Mouse (Mus musculus) embryonic facial prominence, embryonic 10.5 days (tissue): ENCODE measurements around the gene Cfap298. TPM values are rescaled to one million over a fixed set of nuclear protein-coding genes. Genes with fewer than 3 reads are reported as not detected.
A peak's percentile ranks its signal among the peaks of the same experiment; 100 is the strongest.

Experiments used
- DNase-seq: peaks from one replicate; pipeline ENCODE4 v3.0.0-alpha.2; 2017; ENCODE audit warnings: low spot score
- H3K27ac ChIP-seq: fragments of 300-500 bp; sonication (generic); replicated peaks from 2 replicates; pipeline ENCODE4 v1.5.1; 2016; ENCODE audit warnings: mild to moderate bottlenecking
- H3K27me3 ChIP-seq: fragments of 300-500 bp; sonication (generic); replicated peaks from 2 replicates; pipeline ENCODE4 v1.6.1; 2016; ENCODE audit warnings: low read depth, mild to moderate bottlenecking; ENCODE audit not compliant: poor library complexity, severe bottlenecking
- H3K36me3 ChIP-seq: fragments of 300-500 bp; sonication (generic); replicated peaks from 2 replicates; pipeline ENCODE4 v1.6.1; 2016; ENCODE audit warnings: mild to moderate bottlenecking, moderate library complexity
- H3K4me1 ChIP-seq: fragments of 300-500 bp; sonication (generic); 2 replicates; pipeline ENCODE4 v1.6.1; 2016
- H3K4me3 ChIP-seq: fragments of 300-500 bp; sonication (generic); 2 replicates; pipeline ENCODE4 v1.5.1; 2016; ENCODE audit warnings: mild to moderate bottlenecking, moderate library complexity
- H3K9me3 ChIP-seq: fragments of 300-500 bp; sonication (generic); 2 replicates; pipeline ENCODE4 v1.6.1; 2016; ENCODE audit warnings: mild to moderate bottlenecking
- WGBS: fragments of 180-500 bp; shearing (Covaris S2); methylation state at CpG from one replicate; pipeline ENCODE4 v1.1.7; 2016; 5-methylcytosine and 5-hydroxymethylcytosine counted together
- polyA plus RNA-seq: library from polyadenylated mRNA; unstranded; fragments of >200 nt; fragmentation: Nextera tagmentation; extraction: Ambion mirVana; gene quantifications from 2 replicates; pipeline ENCODE4 v1.2.1, GENCODE M21; 2016

The Cfap298 gene
- 50.1 and 58.2 TPM in 2 replicates for polyA plus RNA-seq

DNA sequence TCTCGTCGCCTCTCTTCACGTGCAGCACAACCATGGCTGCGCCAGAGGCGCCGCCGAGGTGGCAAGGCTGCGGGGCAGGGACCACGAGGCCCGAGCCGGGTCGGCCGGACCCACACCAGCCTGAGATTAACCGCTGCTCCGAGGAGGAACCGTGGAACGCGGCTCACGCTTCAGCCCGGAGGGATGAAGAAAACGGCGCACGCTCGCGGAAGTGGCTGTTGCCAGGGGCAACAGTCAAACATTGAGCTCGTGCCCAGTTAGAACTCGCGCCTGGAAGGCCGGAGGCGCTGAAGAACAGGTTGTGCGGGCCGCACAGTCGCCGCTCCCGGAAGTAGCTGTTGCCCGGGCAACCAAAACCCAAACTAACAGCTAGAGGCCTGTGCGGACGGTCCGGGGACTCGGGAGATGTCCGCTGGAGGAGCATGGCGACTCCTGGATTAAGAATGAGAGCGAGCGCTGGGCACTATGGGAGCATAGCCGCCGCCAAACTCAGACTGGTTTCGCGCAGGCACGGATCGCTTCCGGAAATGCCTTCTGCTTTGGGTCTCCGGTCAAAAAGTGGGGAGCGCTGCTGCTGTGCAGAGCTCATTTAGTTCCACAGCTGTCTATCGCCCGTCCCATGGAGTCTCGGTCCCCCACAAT, at the start of gene Cfap298:
TSS of gene Cfap298 (minus strand) at position 428 of the 642 bp plus-strand sequence.
- H3K9me3 ChIP-seq = no peaks in the 10 kb centered on the region
- no peaks in the 10 kb centered on the region for H3K27me3 ChIP-seq
- DNase-seq = peak; percentile 98
- H3K4me1 ChIP-seq = peaks cover 12% of the 10 kb centered on the region
- peak within 1 kb of the TSS; percentile 88 for H3K4me3 ChIP-seq
- H3K36me3 ChIP-seq = peaks cover 20% of the 10 kb centered on the region
- under 1% methylated on average over 56 of the region's 56 CpGs for WGBS
- H3K27ac ChIP-seq = peak within 1 kb of the TSS; percentile 87

DNA sequence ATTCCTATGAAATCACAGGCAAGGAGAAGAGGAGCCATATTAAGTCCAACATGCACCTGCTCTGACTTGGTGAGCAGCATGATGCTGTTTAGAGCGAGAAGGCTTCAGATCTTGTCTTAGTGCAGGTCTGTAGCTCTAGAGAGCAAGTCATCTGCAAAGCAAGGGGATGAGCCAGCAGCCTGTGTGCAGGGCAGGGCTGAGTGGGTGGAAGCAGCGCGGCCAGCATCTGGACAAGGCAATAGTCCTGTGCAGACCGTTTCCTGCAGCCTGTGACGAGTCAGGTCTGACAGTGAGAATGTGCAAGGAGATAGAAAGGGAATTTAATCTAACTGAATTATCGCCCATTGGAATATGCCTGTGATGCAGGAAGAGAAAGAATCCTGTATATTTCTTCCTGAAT, 36.1 kb upstream of the Cfap298 start:
- DNase-seq = no peak
- Histone ChIP-seq H3K27ac (no peak overlapping the region), H3K36me3 (peaks cover 22% of the 10 kb centered on the region; the same call in 1 of the 2 replicates), H3K9me3 (no peaks in the 10 kb centered on the region), H3K4me1 (no peaks in the 10 kb centered on the region), H3K4me3 (no peak overlapping the region), H3K27me3 (no peaks in the 10 kb centered on the region)
- 87% methylated on average over 6 of the region's 6 CpGs for WGBS

DNA sequence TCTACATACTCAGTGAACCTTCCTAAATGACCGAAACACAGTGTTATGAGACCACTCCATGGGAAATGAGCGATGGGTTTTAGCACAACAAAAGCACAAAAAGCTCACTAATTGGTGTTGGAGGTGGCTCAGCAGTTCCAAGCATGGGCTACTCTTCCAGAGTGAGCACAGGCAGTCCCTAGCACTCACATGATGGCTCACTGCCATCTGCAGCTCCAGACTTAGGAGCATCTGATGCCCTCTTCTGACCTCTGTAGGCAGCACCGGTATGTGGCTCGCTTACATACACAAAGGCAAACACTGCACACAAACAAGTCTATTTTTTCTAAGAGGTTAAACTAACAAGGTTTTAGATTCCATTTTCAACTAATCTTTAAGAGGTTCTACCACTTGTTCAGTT, 31.3 kb upstream of the Cfap298 start:
- Histone ChIP-seq H3K4me1 (no peaks in the 10 kb centered on the region), H3K36me3 (peaks cover 30% of the 10 kb centered on the region), H3K9me3 (no peaks in the 10 kb centered on the region), H3K27ac (no peak overlapping the region), H3K27me3 (no peaks in the 10 kb centered on the region), H3K4me3 (no peak overlapping the region)
- no peak for DNase-seq
- 73% methylated on average over 4 of the region's 4 CpGs for WGBS

DNA sequence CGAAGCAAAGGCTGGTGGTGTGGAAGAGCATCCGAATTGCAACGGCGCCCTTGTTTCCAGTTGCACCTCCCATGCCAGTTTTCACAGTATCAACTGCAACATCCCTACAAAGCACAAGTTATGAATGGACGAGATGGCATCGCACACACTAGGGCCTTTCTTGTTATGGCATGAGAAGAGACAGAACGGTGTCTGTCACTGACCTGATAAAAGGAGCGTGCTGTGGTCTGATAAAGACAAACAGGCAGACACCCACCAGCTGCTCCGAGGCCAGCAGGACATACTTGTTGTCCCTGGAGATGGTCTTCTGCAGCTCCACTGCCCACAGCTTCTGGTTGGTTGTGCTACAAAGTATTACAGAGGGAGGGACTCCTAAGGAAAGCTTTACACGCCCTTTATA, 29.4 kb upstream of the Cfap298 start:
- no peak overlapping the region for H3K4me3 ChIP-seq
- DNase-seq = no peak
- H3K27ac ChIP-seq = no peak overlapping the region
- WGBS = 88% methylated on average over 10 of the region's 10 CpGs
- H3K27me3 ChIP-seq = no peaks in the 10 kb centered on the region
- no peaks in the 10 kb centered on the region for H3K9me3 ChIP-seq
- no peaks in the 10 kb centered on the region for H3K4me1 ChIP-seq
- peaks cover 27% of the 10 kb centered on the region for H3K36me3 ChIP-seq

DNA sequence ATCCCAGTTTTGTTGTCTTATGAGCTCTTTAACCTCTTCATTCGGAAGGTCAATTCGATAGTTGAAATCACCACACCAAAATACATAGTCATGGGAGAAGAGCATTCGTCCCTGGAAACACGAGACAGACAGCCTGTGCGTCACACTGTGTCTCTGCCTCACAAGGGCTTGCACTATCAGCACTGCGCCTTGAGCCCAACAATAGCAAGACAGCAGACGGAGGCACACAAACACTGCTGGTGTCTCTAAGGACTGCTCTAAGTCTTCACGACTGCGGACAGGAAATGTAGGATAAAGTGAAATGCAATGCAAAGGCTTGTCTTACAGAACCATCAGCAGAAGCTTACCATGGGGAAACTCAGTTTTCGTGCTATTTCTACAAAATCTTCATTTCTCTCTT, 29.0 kb upstream of the Cfap298 start:
- H3K9me3 ChIP-seq = no peaks in the 10 kb centered on the region
- no peaks in the 10 kb centered on the region for H3K4me1 ChIP-seq
- no peak overlapping the region for H3K4me3 ChIP-seq
- H3K36me3 ChIP-seq = peaks cover 23% of the 10 kb centered on the region
- H3K27me3 ChIP-seq = no peaks in the 10 kb centered on the region
- no peak for DNase-seq
- 88% methylated on average over 10 of the region's 10 CpGs for WGBS
- H3K27ac ChIP-seq = no peak overlapping the region

DNA sequence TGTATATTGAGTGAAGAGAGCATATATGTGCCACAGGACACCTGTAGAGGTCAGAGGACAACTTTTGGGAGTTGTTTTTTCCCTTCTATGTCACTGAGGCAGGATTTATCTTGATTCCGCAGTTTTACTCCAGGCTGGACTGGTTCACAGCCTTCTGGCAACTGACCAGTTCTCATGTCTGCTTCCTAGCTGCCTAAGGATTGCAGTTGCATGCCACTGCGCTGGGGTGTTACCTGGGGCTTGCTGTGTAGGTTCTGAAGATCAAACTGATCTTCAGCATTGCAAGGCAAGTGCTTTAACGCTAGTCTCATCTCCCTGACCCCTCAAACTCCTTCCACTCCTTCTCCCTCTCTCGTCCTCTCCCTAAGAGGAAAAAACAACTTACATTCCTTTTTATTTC, 28.3 kb upstream of the Cfap298 start:
- WGBS = 89% methylated on average over 4 of the region's 4 CpGs

DNA sequence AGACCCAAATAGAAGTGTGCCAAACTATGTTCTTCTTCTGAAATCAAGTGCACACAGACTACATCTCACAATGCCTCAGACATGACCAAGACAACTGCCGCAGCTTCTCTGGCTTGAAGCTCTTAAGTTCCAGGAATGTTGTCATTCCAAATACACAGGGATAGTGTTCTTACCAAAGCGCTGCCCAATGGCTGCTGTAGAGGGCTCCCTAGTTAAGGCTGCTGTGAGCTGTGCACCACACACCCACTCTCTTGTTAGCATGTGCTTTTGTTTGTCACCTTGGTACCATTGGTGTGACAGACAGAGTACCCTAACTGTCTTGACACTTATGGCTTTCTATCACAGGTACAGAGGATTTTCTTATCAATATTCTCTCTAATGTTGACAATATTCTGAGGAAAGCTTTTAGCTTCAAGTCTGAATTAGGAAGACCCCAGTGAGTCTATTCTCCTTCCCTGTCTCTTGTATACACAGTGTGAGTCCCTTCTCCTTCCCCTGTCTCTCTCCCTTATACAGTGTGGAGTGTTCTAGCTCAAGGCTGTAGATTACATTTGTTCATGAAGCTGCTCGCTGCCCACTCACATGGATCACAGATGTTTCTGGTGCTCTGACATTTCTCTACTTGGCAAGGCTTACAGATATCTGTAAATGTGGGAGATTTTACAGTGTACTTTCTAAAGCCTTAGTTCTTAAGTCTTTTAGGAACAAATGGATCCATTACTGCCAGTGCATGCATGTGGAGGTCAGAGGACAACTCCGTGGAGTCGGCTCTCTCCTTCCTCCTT, 23.6 kb upstream of the Cfap298 start:
- DNase-seq = no peak
- H3K4me1 ChIP-seq = no peaks in the 10 kb centered on the region
- no peaks in the 10 kb centered on the region for H3K9me3 ChIP-seq
- H3K27me3 ChIP-seq = no peaks in the 10 kb centered on the region
- H3K27ac ChIP-seq = no peak overlapping the region
- H3K36me3 ChIP-seq = peaks cover 10% of the 10 kb centered on the region
- WGBS = 79% methylated on average over 5 of the region's 5 CpGs
- H3K4me3 ChIP-seq = no peak overlapping the region

More for the DNA sequence above, 28.3 kb upstream of the Cfap298 start:
- H3K4me1 ChIP-seq = no peaks in the 10 kb centered on the region
- H3K27ac ChIP-seq = no peak overlapping the region
- H3K4me3 ChIP-seq = no peak overlapping the region
- no peaks in the 10 kb centered on the region for H3K27me3 ChIP-seq
- H3K9me3 ChIP-seq = no peaks in the 10 kb centered on the region
- H3K36me3 ChIP-seq = peaks cover 19% of the 10 kb centered on the region
- no peak for DNase-seq

DNA sequence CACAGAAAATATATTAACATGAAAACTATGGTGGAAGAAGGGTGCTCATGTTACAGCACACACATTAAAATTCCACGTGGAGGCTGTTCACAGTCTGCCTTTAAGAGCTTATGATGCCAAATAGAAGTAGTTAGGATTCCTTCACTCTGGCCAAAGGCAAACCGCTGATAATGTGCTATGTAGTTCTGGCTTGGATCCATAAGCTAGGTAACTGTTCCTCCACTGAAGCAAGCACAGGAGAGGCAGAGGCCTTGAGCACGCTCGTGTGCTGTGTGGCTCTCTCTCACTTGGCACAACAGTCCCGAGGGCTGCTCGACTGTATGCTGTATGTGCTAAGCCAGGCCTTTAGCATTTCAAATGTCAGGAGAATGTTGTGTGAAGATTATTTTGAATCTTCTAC, 20.6 kb upstream of the Cfap298 start:
- peaks cover 20% of the 10 kb centered on the region; the same call in 1 of the 2 replicates for H3K36me3 ChIP-seq
- no peaks in the 10 kb centered on the region for H3K27me3 ChIP-seq
- no peak overlapping the region for H3K27ac ChIP-seq
- H3K4me3 ChIP-seq = no peak overlapping the region
- no peaks in the 10 kb centered on the region for H3K9me3 ChIP-seq
- DNase-seq = no peak
- no peaks in the 10 kb centered on the region for H3K4me1 ChIP-seq
- 88% methylated on average over 6 of the region's 6 CpGs for WGBS

DNA sequence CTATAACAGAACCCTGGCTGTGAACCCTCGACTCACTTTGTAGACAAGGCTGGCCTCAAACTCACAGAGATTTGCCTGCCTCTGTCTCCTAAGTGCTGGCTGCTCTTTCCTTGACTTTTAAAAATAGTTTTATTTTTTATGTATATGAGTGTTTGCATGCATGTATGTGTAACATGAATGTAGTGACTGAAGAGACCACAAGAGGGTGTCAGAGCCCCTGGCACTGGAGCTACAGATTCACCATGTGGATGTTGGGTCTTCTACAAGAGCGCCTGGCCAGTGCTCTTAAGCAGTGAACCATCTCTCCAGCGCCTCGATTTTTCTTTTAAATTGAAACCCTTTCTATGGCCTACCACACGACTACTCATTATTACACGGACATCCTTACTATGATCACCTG, 18.9 kb upstream of the Cfap298 start:
- peaks cover 28% of the 10 kb centered on the region; the same call in 1 of the 2 replicates for H3K36me3 ChIP-seq
- WGBS = 92% methylated on average over 6 of the region's 6 CpGs
- H3K4me3 ChIP-seq = no peak overlapping the region
- no peaks in the 10 kb centered on the region for H3K4me1 ChIP-seq
- no peaks in the 10 kb centered on the region for H3K9me3 ChIP-seq
- no peak for DNase-seq
- H3K27ac ChIP-seq = no peak overlapping the region
- H3K27me3 ChIP-seq = no peaks in the 10 kb centered on the region

DNA sequence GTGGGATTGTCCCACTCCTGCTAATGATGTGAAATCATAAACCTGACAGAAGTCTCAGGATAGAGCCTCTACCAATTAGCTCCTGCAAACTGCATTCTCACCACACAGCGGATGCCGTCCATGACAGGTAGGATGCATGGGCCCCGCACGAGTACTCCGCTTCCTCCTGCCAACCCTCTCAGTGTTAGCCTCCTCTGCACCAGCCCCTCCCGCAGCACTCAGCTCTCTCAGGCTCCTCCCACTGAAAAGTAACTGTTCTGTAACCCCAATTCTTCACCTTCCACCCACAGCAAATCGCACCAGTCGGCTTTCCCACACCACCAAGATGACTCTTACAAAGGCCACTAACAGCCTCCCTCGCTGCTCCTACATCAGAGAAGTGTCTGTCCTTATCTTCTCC, 18.2 kb upstream of the Cfap298 start:
- Histone ChIP-seq H3K4me3 (no peak overlapping the region), H3K27ac (no peak overlapping the region), H3K36me3 (peaks cover 28% of the 10 kb centered on the region; the same call in 1 of the 2 replicates), H3K27me3 (no peaks in the 10 kb centered on the region), H3K9me3 (no peaks in the 10 kb centered on the region), H3K4me1 (no peaks in the 10 kb centered on the region)
- no peak for DNase-seq
- 90% methylated on average over 9 of the region's 9 CpGs for WGBS

DNA sequence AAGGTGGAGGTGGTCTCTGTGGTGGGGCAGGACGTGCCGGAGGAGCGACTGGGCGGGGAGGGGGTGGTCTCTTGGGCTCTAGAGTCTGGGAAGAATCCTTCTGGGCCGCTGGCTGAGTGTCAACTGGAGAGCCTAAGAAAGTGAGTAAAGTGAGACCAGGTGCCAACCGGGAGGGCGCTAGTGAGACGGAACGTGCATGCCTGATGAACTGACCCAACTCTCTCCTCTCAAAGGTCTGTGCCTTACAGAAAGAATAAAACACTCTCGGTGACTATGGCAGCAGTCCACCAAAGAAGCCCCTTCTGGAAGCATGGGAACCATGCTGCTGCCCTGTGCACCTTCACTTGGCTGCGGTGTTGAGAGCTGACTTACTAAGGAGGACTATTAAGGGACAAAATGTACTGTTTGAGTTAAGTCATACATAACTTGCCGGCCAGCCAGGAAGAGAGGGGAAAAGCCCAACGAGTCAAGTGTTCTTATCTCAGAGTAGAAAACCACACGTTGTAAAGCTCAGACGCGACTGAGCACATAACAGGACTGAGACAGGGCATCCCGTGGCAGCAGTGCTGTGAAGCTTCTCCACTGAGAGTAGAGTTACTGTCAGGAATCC, 15.5 kb upstream of the Cfap298 start:
- peaks cover 34% of the 10 kb centered on the region for H3K36me3 ChIP-seq
- DNase-seq = no peak
- no peak overlapping the region for H3K4me3 ChIP-seq
- H3K4me1 ChIP-seq = no peaks in the 10 kb centered on the region
- H3K27me3 ChIP-seq = no peaks in the 10 kb centered on the region
- 56% methylated on average over 17 of the region's 17 CpGs for WGBS
- no peaks in the 10 kb centered on the region for H3K9me3 ChIP-seq
- H3K27ac ChIP-seq = no peak overlapping the region

DNA sequence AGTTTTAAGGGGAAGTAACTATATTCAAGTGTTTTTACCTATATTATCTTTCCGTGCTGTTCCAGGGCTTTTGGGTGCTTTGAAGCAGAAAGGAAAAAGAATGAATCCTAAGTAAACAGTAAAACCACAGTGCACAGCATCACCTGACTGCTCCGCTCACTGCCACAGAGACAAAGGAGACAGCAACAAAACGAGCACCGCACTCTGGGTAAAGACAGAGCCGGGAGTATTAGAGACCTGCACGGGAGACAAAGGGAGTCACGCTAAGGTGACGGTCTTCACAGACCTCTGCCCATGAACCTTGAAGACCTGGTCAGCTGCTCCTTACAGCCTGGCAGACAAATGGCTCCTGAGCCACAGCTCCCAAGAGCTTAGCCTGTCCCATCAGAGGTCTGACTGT, 12.1 kb upstream of the Cfap298 start:
- DNase-seq = no peak
- peaks cover 38% of the 10 kb centered on the region for H3K36me3 ChIP-seq

More for the DNA sequence above, 12.1 kb upstream of the Cfap298 start:
- no peaks in the 10 kb centered on the region for H3K9me3 ChIP-seq
- no peaks in the 10 kb centered on the region for H3K27me3 ChIP-seq
- H3K27ac ChIP-seq = peak overlapping the region; percentile 19; the same call in 1 of the 2 replicates
- no peaks in the 10 kb centered on the region for H3K4me1 ChIP-seq
- WGBS = 85% methylated on average over 8 of the region's 8 CpGs
- H3K4me3 ChIP-seq = no peak overlapping the region
